Comparison of ENCODE assay signal across 13 mouse cellular contexts in the genomic region with DNA sequence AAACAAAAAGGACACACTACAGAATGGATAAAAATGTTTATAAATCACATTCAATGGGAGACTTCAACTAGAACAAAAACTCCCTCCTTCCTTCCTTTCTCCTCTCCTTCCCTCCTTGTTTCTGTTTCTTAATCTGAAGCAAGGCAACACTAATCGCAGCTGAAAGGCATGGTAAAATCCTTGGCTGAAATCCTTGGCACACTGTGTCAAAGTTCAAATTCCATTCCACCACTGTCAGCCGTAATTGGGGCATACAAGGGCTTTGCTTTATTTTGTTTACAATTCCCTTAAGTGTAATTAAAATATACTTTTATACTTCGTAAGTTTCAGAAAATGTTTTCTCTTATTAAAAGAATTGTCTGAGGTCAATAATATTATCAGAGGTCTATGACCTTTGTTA.
A peak's percentile ranks its signal among the peaks of the same experiment; 100 is the strongest.
DNase-seq lines count a peak whose midpoint lies in the region; ATAC-seq lines count a peak whose summit lies in the region.
"Had no signal": no experiment of that assay in that cellular context is flagged by ENCODE, and none has a peak within 500 bp of the region (broad histone marks: within the 10 kb centered on the region; RNA-seq: fewer than 3 reads in every experiment).

No protein-coding gene starts in this region.

- no peak overlapping the region for H3K4me3 ChIP-seq in kidney, embryonic 15.5 days (replicated peaks)
- H3K4me3 ChIP-seq in hindbrain, embryonic 12.5 days, result no peak overlapping the region
- H3K4me3 ChIP-seq: heart, embryonic 13.5 days; limb, embryonic 12.5 days had no signal

- peak; percentile 50 for DNase-seq in embryo, embryonic 10 days (ENCODE audit: low spot score)
- DNase-seq in embryo, embryonic 11 days, result no peak
- peak; percentile 44 for DNase-seq in kidney, adult 18-20 months
- DNase-seq in Muller cell, postnatal 12 days (ENCODE audit: inconsistent ontology term), result peak; percentile 84
- peak; percentile 56 for DNase-seq in kidney, postnatal 14 days
- no peak for DNase-seq in neural tube, embryonic 10.5 days (ENCODE audit: extremely low spot score, low spot score)
- DNase-seq: cerebellum, adult 18-20 months; gastrocnemius, postnatal 36 days; midbrain, embryonic 14.5 days had no signal

- H3K27me3 ChIP-seq in kidney, embryonic 15.5 days, result no peaks in the 10 kb centered on the region
- no peaks in the 10 kb centered on the region for H3K27me3 ChIP-seq in hindbrain, embryonic 12.5 days
- H3K27me3 ChIP-seq: heart, embryonic 13.5 days; limb, embryonic 12.5 days had no signal

- H3K4me2 ChIP-seq in kidney, embryonic 15.5 days, result no peak overlapping the region
- no peak overlapping the region for H3K4me2 ChIP-seq in hindbrain, embryonic 12.5 days (replicated peaks)
- H3K4me2 ChIP-seq: heart, embryonic 13.5 days; limb, embryonic 12.5 days had no signal

- H3K36me3 ChIP-seq in kidney, embryonic 15.5 days, result peaks cover 7% of the 10 kb centered on the region; the same call in 1 of the 2 replicates
- peaks cover 10% of the 10 kb centered on the region; the same call in 1 of the 2 replicates for H3K36me3 ChIP-seq in hindbrain, embryonic 12.5 days

- no peaks in the 10 kb centered on the region for H3K9me3 ChIP-seq in kidney, embryonic 15.5 days (replicated peaks)
- H3K9me3 ChIP-seq in hindbrain, embryonic 12.5 days (replicated peaks), result no peaks in the 10 kb centered on the region
- H3K9me3 ChIP-seq: heart, embryonic 13.5 days; limb, embryonic 12.5 days had no signal

- H3K9ac ChIP-seq in kidney, embryonic 15.5 days, result no peak overlapping the region
- no peak overlapping the region for H3K9ac ChIP-seq in hindbrain, embryonic 12.5 days
- H3K9ac ChIP-seq: heart, embryonic 13.5 days; limb, embryonic 12.5 days had no signal

- H3K27ac ChIP-seq in kidney, embryonic 15.5 days, result no peak overlapping the region
- H3K27ac ChIP-seq in hindbrain, embryonic 12.5 days, result no peak overlapping the region
- H3K27ac ChIP-seq: heart, embryonic 13.5 days; limb, embryonic 12.5 days had no signal

- no peaks in the 10 kb centered on the region for H3K4me1 ChIP-seq in kidney, embryonic 15.5 days
- no peaks in the 10 kb centered on the region for H3K4me1 ChIP-seq in hindbrain, embryonic 12.5 days
- H3K4me1 ChIP-seq: limb, embryonic 12.5 days had no signal

- ATAC-seq in kidney, embryonic 15.5 days (replicated peaks; ENCODE audit: low FRiP score), result no peak
- no peak for ATAC-seq in hindbrain, embryonic 12.5 days (ENCODE audit: low FRiP score)

- 55% methylated on average over 3 of the region's 3 CpGs for WGBS in kidney, embryonic 15.5 days
- 46% methylated on average over 3 of the region's 3 CpGs for WGBS in hindbrain, embryonic 12.5 days

Comparison
In these comparisons a context has a peak if more than half of its experiments do, and no peak if none do; other contexts are left out.
1. DNase-seq: peak in embryo, embryonic 10 days (single experiment), kidney, adult 18-20 months (single experiment), Muller cell, postnatal 12 days (single experiment) and kidney, postnatal 14 days (single experiment); none in embryo, embryonic 11 days (single experiment) and neural tube, embryonic 10.5 days (single experiment).